7 mouse cellular contexts compared by ENCODE assay signal in the genomic region with DNA sequence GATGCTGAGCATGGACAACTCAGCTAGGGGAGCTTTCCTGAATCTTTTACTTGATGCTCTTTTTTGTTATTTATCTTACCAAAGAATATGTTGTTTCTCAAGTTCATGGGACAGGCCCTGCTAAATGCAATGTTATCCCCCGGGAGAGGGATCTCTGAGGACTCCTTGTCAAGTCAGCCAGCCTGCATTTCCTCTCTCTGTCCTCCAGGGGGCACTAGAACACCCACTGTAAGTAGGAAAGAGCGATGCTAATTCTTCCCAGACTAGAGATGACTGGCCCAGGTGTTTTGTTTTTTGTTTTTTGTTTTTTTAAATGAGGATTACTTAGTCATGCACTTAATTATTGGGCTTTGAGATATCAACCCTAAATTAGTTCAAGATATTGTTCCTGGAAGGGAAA.
DNase-seq lines count a peak whose midpoint lies in the region; TF ChIP-seq lines count a peak whose summit lies in the region.

No protein-coding gene starts in this region.

- 14% methylated on average over 2 of the region's 2 CpGs for WGBS in spleen, adult 2 months

- no peaks in the 10 kb centered on the region for H3K4me1 ChIP-seq in spleen, adult 2 months (ENCODE audit: control insufficient read depth, insufficient read depth, insufficient read length)

- DNase-seq in spleen, adult 2 months (ENCODE audit: low read depth in 1 of 2, low spot score in 2 of 2), result peak in 1 of 2 experiments; percentile 5
- no peak for DNase-seq in spleen, postnatal 14 days (ENCODE audit: low spot score in 2 of 2)
- peak; percentile 13 for DNase-seq in adrenal gland, adult 2 months
- DNase-seq in embryo, embryonic 10.5 days (ENCODE audit: low spot score), result peak; percentile 90
- DNase-seq in kidney, adult 8-10 months, result peak; percentile 24 to 29
- DNase-seq in lung, postnatal 10 days, result peak; percentile 51
- DNase-seq in thymus, postnatal 0 days (ENCODE audit: low spot score), result peak; percentile 75

- no peak overlapping the region for H3K4me3 ChIP-seq in spleen, adult 2 months (ENCODE audit: extremely low read depth, insufficient read depth, insufficient read length)

- H3K36me3 ChIP-seq in spleen, adult 2 months (ENCODE audit: control insufficient read depth, insufficient read depth, low read length), result no peaks in the 10 kb centered on the region

- TF ChIP-seq CTCF in spleen, adult 2 months (IDR thresholded peaks at IDR 0.05; ENCODE audit: extremely low read depth, insufficient read depth, insufficient read length, insufficient replicate concordance), result peak; percentile 50; the same call in 1 of the 2 replicates

- no peak for TF ChIP-seq POLR2A in spleen, adult 2 months (IDR thresholded peaks at IDR 0.05; ENCODE audit: low read depth, low read length)

- no peaks in the 10 kb centered on the region for H3K27me3 ChIP-seq in spleen, adult 2 months (ENCODE audit: control insufficient read depth, insufficient read depth, low read length)

- no peak overlapping the region for H3K27ac ChIP-seq in spleen, adult 2 months (ENCODE audit: insufficient read depth, low read length)

Comparison
In these comparisons a context has a peak if more than half of its experiments do, and no peak if none do; other contexts are left out.
1. DNase-seq: peak in adrenal gland, adult 2 months (single experiment), embryo, embryonic 10.5 days (single experiment), kidney, adult 8-10 months (2 of 2), lung, postnatal 10 days (single experiment) and thymus, postnatal 0 days (single experiment); none in spleen, postnatal 14 days (0 of 2).